Mouse (Mus musculus) lung, postnatal 10 days (tissue): ENCODE data around the gene Bdkrb1.

ENCODE experiments used
- DNase-seq: peaks from one replicate; pipeline ENCODE4 v3.0.0; 2021

Bdkrb1 gene

DNA sequence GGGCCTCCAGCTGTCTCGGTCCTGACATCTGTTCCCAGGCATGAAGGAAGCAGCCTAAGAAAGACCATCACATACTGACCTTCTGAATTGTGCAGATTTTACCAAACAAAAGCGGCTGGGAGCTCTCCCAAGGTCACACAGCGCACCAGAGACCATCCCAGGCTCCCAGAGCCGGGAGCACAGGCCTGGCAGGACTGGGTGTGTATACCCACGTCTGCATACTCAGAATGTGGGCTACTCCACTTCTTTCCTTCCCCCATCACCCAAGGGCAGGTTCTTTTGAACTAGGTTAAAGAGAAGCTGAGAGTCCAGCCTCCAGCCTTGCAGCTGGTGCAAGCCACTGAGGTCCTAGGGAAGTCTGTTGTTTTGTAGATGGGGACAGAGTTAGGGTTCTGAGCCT, 3.8 kb upstream of the Bdkrb1 start:
- no peak for DNase-seq

DNA sequence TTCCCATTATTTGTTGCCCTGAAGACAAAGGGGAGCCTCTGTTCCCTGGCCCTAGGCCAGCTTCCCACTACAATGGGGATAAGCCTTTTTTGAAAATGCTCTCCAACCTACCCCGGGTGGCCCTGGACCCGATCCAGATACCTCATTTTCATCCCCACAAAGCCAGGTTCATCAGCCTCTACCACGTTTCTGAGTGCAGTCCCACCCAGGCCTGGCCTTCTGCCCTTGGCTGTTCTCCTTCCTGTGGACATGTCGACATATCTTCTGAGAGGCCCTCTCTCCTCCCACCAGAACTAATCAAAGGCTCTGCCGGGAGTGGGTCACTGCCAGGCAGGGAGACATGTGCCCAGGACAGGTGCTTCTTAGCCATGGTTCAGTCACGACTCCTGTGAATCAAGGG, 1.3 kb upstream of the Bdkrb1 start:
- no peak for DNase-seq

DNA sequence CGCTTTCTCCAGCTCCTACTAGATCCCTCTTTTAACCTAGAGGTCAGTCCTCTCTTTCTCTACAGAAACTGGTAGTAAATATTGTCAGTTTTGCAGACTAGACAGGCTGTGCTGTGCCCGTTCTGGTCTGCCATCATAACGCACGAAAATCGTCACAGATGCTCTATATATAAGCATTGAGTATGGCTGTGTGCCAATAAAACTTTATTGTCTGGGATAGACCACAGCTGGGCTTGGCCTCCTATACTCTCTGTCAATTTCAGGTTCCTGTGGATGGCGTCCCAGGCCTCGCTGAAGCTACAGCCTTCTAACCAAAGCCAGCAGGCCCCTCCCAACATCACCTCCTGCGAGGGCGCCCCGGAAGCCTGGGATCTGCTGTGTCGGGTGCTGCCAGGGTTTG, 1.0 kb downstream of the Bdkrb1 start:
- DNase-seq: no peak

DNA sequence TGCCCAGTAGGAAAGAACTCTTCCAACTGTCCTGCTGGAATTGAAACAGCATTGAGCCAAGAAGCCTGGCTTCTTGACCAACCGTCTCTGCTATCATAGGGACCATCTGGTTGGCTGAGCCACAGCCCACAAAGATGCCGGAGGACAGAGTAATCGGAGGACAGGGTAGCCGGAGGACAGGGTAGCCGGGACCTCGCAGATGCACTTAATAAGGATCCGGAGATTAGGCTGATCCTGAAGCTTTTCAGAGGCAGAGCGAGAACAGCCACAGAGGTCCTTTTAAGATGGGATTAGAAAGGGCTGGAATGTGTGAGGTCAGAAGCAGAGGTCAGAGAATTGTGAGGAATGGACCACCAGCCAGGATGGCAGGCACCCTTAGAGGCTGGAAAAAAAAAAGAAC, 2.3 kb downstream of the Bdkrb1 start:
- no peak for DNase-seq

DNA sequence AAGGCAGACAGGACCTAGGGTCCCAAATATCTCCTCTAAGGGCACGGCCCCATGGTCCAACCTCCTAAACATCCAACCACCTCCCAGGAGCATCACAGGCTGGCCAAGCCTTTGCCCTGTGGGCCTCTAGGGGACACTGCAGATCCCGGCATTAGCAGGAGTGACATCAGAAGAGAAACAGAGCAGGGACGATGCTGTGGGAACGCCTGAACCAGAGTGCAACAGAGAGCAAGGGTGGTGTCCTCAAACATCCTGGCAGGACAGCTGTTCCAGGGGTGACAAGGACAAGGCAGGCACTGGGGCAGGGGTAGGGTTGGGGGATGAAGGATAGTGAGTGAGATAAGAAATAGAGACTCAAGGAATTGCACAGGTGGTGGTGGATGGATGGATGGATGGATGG, 4.0 kb downstream of the Bdkrb1 start:
- DNase-seq: no peak

DNA sequence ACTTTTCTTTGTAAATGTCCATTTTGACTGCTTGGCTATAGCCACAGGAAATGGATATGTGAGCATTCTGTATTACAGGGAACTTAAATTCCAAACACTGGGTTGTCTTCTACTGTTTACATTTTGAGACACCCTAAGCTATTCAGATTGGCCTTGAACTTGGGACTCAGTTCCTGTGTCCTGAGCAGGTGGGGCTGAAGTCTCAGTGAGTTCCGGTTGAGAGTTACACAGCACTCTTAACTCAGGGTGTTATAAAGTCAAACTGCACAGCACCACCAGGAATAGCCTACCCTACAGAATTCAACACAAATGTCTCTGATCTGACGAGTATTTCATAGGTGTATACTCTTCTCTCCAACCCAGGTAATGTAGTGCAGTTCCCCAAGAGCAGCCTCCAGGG, 8.2 kb downstream of the Bdkrb1 start:
- DNase-seq: no peak

DNA sequence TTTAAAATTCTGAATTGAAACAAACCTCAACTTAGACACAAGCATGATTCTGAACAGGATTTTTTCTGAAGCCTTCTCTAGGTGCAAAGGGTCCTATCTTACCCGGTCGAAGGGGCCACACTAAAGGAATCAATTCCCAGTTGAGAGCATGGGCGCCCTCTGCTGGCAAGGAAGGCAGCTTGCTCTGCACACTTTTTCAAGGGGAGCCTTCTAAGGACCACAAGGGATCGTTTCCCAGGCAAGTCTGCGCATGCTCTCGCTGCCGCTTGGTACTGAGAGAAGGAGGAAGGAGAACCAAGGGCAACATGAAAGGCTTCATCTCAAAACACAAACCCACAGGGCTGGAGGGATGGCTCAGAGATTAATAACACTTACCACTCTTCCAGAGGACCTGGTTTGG, 8.9 kb downstream of the Bdkrb1 start:
- DNase-seq: peak; percentile 71

DNA sequence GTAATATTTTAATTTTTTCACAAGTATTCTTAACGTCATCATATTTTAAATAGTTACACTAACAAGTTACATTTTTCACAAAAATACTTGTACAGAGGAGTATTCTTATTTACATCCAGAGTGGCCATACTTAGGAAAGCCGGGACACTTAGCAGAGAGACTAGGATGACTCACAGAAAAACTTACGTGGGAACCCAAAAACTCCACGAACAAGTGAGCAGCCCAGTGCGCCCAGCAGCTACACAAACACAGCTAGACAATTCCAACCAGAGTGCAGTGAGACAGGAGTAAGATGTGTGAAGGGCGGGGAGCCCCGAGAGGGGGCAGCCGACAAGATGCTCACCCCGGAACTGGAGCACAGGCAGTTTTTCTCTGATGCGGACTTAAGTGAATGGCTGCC, 10.7 kb downstream of the Bdkrb1 start:
- no peak for DNase-seq

DNA sequence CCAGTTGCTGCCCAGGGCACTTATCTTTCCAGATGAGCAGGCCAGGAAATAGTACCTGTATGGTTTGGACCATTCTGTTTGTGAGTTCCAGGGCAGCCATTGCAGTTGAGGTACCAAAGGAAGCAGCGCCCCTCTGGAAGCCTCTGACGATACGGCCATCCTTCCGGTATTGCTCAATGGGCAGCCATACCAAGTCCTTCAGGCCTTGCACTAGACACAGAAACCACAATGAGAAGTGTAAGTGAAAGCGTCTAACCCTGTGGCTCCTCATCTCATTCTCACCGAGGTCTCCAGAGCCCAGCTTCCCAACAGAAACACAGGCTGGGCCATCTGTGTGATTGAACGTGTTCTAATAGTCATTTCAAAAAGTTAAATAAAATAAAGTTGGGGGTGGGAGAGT, 19.2 kb downstream of the Bdkrb1 start:
- DNase-seq: no peak

DNA sequence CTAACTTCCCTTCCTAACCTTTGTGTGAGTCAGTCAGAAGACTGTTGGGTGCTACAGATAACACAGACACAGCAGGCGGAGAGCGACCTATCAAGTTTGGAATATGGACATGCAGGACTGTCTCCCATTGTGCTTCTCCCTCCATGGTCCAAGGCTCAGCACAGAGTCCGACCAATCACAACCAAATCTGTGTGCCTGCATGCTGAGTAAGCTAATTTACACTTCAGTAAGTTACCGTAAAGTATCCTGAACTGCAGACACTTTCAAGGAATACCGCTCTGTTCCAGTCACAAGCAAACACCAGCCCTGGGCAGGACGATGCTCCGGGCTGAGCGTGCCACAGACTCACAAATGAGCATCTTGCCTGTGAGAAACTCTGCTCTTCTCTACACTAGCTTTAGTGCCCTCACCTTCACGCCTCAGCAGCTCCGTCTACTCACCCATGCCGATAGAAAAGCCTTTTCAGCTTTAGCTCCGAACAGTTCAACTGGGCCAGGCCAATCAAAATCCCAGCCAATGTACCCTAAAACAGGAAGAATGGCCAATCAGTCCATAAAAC, 20.2 kb downstream of the Bdkrb1 start:
- no peak for DNase-seq

DNA sequence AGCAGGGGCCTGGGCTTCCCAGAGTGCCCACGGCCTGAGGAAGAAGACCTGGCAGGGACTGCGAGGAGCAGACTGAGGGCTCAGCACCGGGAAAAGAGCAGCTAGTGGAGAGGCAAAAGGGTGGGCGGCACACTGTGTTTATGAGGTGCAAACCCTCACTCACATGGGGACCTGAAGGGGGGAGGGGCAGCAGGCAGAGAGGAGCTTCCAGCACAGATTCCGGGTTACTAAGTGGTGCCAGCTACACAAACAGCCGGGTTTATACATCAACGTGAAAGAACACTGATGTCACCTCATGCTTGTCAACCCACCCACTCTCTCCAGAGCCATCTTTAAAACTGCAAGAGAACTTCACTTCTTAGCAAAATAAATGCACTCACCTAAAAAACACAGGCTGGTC, 22.9 kb downstream of the Bdkrb1 start:
- DNase-seq: no peak

DNA sequence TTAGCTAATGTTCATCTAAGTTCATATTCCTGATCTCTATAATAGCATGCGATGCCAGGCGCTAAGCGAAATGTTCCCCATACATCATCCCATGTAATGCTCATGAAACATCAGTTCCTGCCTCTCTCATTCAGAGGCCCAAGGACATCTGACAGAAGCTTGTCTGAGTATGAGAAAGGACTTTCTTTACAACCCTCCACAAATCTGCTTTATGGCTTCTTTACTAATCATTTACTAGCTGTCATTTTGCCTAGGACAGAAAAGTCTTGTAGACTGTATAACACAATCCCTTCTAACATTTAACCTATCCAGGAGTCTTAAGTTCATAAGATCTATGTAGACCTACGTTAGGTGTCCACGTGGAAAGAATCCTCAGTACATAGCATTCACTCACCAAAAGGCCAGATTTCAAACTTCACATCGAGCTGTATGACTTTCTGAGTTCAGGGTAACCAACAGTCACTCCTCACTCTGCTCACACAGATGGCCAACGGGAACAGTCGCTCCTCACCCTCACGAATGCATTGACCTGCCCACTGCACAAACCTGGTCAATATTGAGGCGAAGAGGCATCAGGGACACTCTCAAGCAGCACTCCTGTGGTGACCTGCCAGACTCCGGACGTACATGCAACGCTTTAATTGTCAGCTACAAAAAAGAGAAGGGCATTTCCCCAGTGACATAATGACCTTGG, 31.6 kb downstream of the Bdkrb1 start:
- DNase-seq: no peak

DNA sequence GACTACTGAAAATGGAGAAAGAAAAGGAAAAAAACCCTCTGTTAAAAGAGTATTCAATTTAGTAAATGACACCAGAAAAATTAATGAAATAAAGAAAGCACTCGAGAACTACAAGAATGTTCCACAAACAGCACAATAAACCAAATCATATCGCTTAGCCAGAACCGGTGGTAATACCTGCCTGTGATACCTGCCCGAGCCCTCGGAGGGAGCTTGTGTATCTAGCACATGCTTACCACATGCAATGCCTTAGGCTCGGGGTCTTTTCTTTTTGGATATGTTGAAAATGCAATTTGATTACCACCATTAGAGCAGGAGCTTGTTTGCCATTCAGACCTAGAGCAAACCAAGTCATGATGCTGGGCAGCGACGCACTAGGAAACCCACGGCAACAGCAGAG, 33.7 kb downstream of the Bdkrb1 start:
- DNase-seq: no peak

DNA sequence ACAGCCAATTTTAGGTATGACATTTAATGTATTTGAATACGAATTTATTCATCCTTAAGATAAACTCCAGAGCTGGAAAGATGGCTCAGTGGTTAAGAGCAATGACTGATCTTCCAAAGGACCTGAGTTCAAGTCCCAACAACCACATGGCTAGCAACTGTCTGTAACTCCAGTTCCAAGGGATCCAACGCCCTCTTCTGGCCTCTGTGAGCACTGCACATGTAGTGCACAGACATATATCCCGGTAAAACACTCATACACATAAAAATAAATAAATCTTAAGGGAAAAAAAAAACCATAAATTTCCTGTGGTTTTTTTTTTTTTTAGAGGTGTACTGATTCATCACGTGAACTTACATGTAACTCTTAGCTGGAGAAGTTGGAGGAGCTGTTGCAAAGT, 34.7 kb downstream of the Bdkrb1 start:
- no peak for DNase-seq

DNA sequence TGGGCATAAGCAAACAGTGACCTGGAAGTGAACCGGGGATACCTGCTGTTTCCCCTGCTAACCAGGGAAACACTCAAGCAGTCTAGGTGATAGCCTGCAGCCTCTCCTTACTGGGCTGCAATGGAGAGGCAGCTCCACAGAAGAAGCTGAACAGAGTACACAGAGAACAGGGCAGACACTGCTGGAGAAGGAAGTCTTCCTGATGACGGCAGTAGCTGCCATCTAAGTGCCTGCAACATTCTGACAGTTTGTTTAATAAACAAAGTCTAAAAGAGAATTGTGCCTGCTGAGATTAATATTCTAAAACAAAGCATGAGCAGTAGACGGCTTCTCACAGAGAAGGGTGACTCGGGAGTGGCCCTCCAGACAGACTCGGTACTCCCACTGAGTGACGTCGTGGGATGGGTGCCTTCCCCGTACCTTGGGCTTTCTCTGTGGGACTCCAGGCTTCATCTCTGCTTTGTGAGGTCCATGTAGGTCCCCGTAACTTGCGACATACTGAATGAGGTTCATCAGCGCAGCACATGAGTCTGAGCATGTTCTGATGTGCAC, 40.0 kb downstream of the Bdkrb1 start:
- DNase-seq: peak; percentile 36
